Comparison of ENCODE assay signal across 8 mouse cellular contexts in the genomic region with DNA sequence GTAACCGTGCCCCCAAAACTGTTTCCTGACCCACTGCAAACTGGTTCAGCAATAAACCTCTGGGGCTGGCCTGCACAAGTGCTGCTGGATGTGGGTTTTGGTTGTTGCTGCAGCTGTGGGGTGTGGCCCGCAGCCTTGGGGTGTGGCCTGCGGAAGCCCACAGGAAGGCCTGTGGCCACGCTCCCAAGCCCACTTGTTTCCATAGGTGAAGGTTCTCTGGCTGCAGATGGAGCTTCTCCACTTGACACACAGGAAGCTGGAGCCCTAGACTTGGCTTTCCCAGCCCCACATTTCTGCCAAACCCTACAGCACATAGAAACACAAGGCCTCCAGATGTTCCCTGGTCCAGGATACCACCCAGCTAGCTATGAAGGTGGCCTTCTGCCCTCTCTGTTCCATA. TPM values are rescaled to one million over a fixed set of nuclear protein-coding genes. Genes with fewer than 3 reads are reported as not detected.
DNase-seq lines count a peak whose midpoint lies in the region; ATAC-seq and TF ChIP-seq lines count a peak whose summit lies in the region.

No protein-coding gene starts in this region.

- H3K9ac ChIP-seq in lung, embryonic 14.5 days = no peak overlapping the region
- H3K9ac ChIP-seq in heart, embryonic 16.5 days (ENCODE audit: low read length) = no peak overlapping the region
- no peak overlapping the region for H3K9ac ChIP-seq in neural tube, embryonic 15.5 days (replicated peaks)
- H3K9ac ChIP-seq in midbrain, embryonic 14.5 days (replicated peaks; ENCODE audit: low read length) = no peak overlapping the region

- peak; percentile 58 for DNase-seq in lung, embryonic 14.5 days
- no peak for DNase-seq in lung, postnatal 14 days
- DNase-seq in thymus, postnatal 36 days = peak; percentile 71 to 85
- no peak for DNase-seq in right cerebral cortex, adult 2 months (ENCODE audit: low spot score in 2 of 2)
- no peak for DNase-seq in midbrain, embryonic 14.5 days

- H3K4me2 ChIP-seq in lung, embryonic 14.5 days = no peak overlapping the region
- H3K4me2 ChIP-seq in heart, embryonic 16.5 days (ENCODE audit: low read depth, low read length) = no peak overlapping the region
- no peak overlapping the region for H3K4me2 ChIP-seq in neural tube, embryonic 15.5 days
- no peak overlapping the region for H3K4me2 ChIP-seq in midbrain, embryonic 14.5 days (ENCODE audit: low read length)

- WGBS in lung, embryonic 14.5 days = 70% methylated on average over 4 of the region's 4 CpGs
- WGBS in heart, embryonic 16.5 days = 79% methylated on average over 4 of the region's 4 CpGs
- 82% methylated on average over 4 of the region's 4 CpGs for WGBS in neural tube, embryonic 15.5 days
- 93% methylated on average over 4 of the region's 4 CpGs for WGBS in midbrain, embryonic 14.5 days

- H3K27me3 ChIP-seq in lung, embryonic 14.5 days (ENCODE audit: insufficient read depth, low read length) = no peaks in the 10 kb centered on the region
- H3K27me3 ChIP-seq in heart, embryonic 16.5 days (ENCODE audit: control insufficient read depth, insufficient read depth, low read length) = no peaks in the 10 kb centered on the region
- H3K27me3 ChIP-seq in megakaryocyte, embryonic 14.5 days (replicated peaks) = peaks cover 7% of the 10 kb centered on the region
- H3K27me3 ChIP-seq in neural tube, embryonic 15.5 days (replicated peaks) = no peaks in the 10 kb centered on the region
- no peaks in the 10 kb centered on the region for H3K27me3 ChIP-seq in midbrain, embryonic 14.5 days (ENCODE audit: control insufficient read depth, insufficient read depth, low read length)

- no peak overlapping the region for H3K27ac ChIP-seq in lung, embryonic 14.5 days (ENCODE audit: low read depth)
- H3K27ac ChIP-seq in heart, embryonic 16.5 days (ENCODE audit: low read length) = no peak overlapping the region
- H3K27ac ChIP-seq in neural tube, embryonic 15.5 days (replicated peaks) = no peak overlapping the region
- no peak overlapping the region for H3K27ac ChIP-seq in midbrain, embryonic 14.5 days (replicated peaks; ENCODE audit: low read depth, low read length)

- peak; percentile 66 for ATAC-seq in lung, embryonic 14.5 days (ENCODE audit: insufficient read depth)
- ATAC-seq in heart, embryonic 16.5 days (replicated peaks; ENCODE audit: extremely low read depth, insufficient read depth, low FRiP score) = peak; percentile 50
- ATAC-seq in neural tube, embryonic 15.5 days (ENCODE audit: low FRiP score) = no peak
- no peak for ATAC-seq in midbrain, embryonic 14.5 days (ENCODE audit: low FRiP score, low TSS enrichment)

- no peak overlapping the region for H3K4me3 ChIP-seq in lung, embryonic 14.5 days (ENCODE audit: low read depth, low read length)
- no peak overlapping the region for H3K4me3 ChIP-seq in heart, embryonic 16.5 days (ENCODE audit: low read length)
- peak overlapping the region; percentile 38 for H3K4me3 ChIP-seq in megakaryocyte, embryonic 14.5 days (replicated peaks)
- no peak overlapping the region for H3K4me3 ChIP-seq in neural tube, embryonic 15.5 days (replicated peaks)
- H3K4me3 ChIP-seq in midbrain, embryonic 14.5 days (replicated peaks; ENCODE audit: low read depth, low read length) = no peak overlapping the region

- H3K36me3 ChIP-seq in lung, embryonic 14.5 days (ENCODE audit: insufficient read depth) = no peaks in the 10 kb centered on the region
- H3K36me3 ChIP-seq in heart, embryonic 16.5 days (ENCODE audit: control insufficient read depth, insufficient read depth) = no peaks in the 10 kb centered on the region
- no peaks in the 10 kb centered on the region for H3K36me3 ChIP-seq in megakaryocyte, embryonic 14.5 days (replicated peaks; ENCODE audit: low read length)
- H3K36me3 ChIP-seq in neural tube, embryonic 15.5 days = no peaks in the 10 kb centered on the region
- H3K36me3 ChIP-seq in midbrain, embryonic 14.5 days (ENCODE audit: control insufficient read depth, insufficient read depth, low read length) = no peaks in the 10 kb centered on the region

- no peak for TF ChIP-seq CTCF in lung, embryonic 14.5 days (IDR thresholded peaks at IDR 0.05; ENCODE audit: low read depth)

- H3K4me1 ChIP-seq in lung, embryonic 14.5 days (ENCODE audit: insufficient read depth) = no peaks in the 10 kb centered on the region
- H3K4me1 ChIP-seq in heart, embryonic 16.5 days (ENCODE audit: control insufficient read depth, insufficient read depth, low read length) = 0 out of 2 replicates have a peak, but pooled peaks cover 3% of the 10 kb centered on the region
- peaks cover 20% of the 10 kb centered on the region for H3K4me1 ChIP-seq in megakaryocyte, embryonic 14.5 days
- no peaks in the 10 kb centered on the region for H3K4me1 ChIP-seq in neural tube, embryonic 15.5 days
- H3K4me1 ChIP-seq in midbrain, embryonic 14.5 days (ENCODE audit: control insufficient read depth, insufficient read depth, low read length) = no peaks in the 10 kb centered on the region

- no peaks in the 10 kb centered on the region for H3K9me3 ChIP-seq in lung, embryonic 14.5 days (ENCODE audit: low read depth, low read length)
- no peaks in the 10 kb centered on the region for H3K9me3 ChIP-seq in heart, embryonic 16.5 days (replicated peaks; ENCODE audit: control insufficient read depth, low read length)
- H3K9me3 ChIP-seq in megakaryocyte, embryonic 14.5 days = no peaks in the 10 kb centered on the region
- H3K9me3 ChIP-seq in neural tube, embryonic 15.5 days (replicated peaks) = no peaks in the 10 kb centered on the region
- H3K9me3 ChIP-seq in midbrain, embryonic 14.5 days (ENCODE audit: control insufficient read depth, low read length) = no peaks in the 10 kb centered on the region

RNA-seq across cellular contexts. Expression of gene Aox2, which starts 25.6 kb away (rescaled TPM):
- 0.03 TPM in 1 of 2 replicates, not detected in the other for polyA plus RNA-seq in lung, embryonic 14.5 days (2014; fragmentation: Nextera tagmentation; extraction: Ambion mirVana)
- polyA plus RNA-seq in heart, embryonic 16.5 days (2015; fragmentation: Nextera tagmentation; extraction: Ambion mirVana) = 0.05 TPM in 1 of 2 replicates, not detected in the other
- polyA plus RNA-seq in megakaryocyte, embryonic 14.5 days (2012; ENCODE audit: insufficient read depth, low replicate concordance) = 0.04 TPM in 1 of 2 replicates, not detected in the other
- 0.04 and 0.10 TPM in 2 replicates for polyA plus RNA-seq in neural tube, embryonic 15.5 days (2015; fragmentation: Nextera tagmentation; extraction: Ambion mirVana)
- polyA plus RNA-seq in midbrain, embryonic 14.5 days (2014; fragmentation: Nextera tagmentation; extraction: Ambion mirVana) = 0.04 TPM in 1 of 2 replicates, not detected in the other

Comparison
In these comparisons a context has a peak if more than half of its experiments do, and no peak if none do; other contexts are left out.
1. DNase-seq: peak in lung, embryonic 14.5 days (single experiment) and thymus, postnatal 36 days (2 of 2); none in lung, postnatal 14 days (single experiment), right cerebral cortex, adult 2 months (0 of 2) and midbrain, embryonic 14.5 days (single experiment).
2. ATAC-seq: peak in lung, embryonic 14.5 days (single experiment) and heart, embryonic 16.5 days (single experiment); none in neural tube, embryonic 15.5 days (single experiment) and midbrain, embryonic 14.5 days (single experiment).